Mouse (Mus musculus): ENCODE results near the gene Znrd1. TPM values are rescaled to one million over a fixed set of nuclear protein-coding genes. Genes with fewer than 3 reads are reported as not detected.

The Znrd1 gene
- polyA plus RNA-seq, 1 experiment from 2014 or later = 95.3 TPM

DNA sequence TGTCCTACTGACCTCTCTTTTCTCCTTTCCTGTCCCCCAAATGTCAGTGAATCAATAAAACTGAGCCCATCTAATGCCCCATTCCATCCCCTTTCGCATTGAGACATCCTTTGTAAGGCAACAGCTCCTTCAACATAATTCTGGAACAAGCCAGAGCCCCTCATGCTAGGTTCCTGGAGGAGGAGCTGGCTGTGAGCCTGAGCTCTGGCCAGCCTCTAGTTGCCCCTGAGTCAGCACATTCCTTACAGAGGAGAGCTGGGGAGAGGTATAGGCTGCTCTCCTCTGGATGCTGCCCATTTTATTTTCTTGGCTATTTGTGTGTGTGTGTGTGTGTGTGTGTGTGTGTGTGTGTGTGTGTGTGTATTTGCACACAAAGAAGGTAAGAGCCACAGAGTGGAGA lies 50.1 kb downstream of the Znrd1 start:
- no peak for ATAC-seq
- Histone ChIP-seq H3K4me3 (no peak overlapping the region), H3K27ac (no peak overlapping the region), H3K27me3 (no peaks in the 10 kb centered on the region), H3K9ac (no peak overlapping the region), H3K9me3 (replicated peaks) (no peaks in the 10 kb centered on the region), H3K36me3 (ENCODE audit: poor library complexity, severe bottlenecking) (no peaks in the 10 kb centered on the region), H3K4me1 (no peaks in the 10 kb centered on the region), H3K4me2 (no peak overlapping the region)
- WGBS = 41% methylated on average over 1 of the region's 1 CpGs

Other genes starting within 250 kb of the Znrd1 start
- gene H2-M10.5, start 185.6 kb downstream of the Znrd1 start, polyA plus RNA-seq (2015; fragmentation: Nextera tagmentation; extraction: Ambion mirVana) = not detected in 2 replicates
- not detected in 2 replicates for gene H2-M10.6, start 146.4 kb downstream of the Znrd1 start, polyA plus RNA-seq (2015; fragmentation: Nextera tagmentation; extraction: Ambion mirVana)
- 34.4 and 39.2 TPM in 2 replicates for gene Trim26, start 121.4 kb downstream of the Znrd1 start, polyA plus RNA-seq (2015; fragmentation: Nextera tagmentation; extraction: Ambion mirVana)
- 0.30 and 0.41 TPM in 2 replicates for gene Trim15, start 91.3 kb downstream of the Znrd1 start, polyA plus RNA-seq (2015; fragmentation: Nextera tagmentation; extraction: Ambion mirVana)
- gene Trim10, start 89.0 kb downstream of the Znrd1 start, polyA plus RNA-seq (2015; fragmentation: Nextera tagmentation; extraction: Ambion mirVana) = 1.2 and 2.1 TPM in 2 replicates
- gene Trim40, start 68.4 kb downstream of the Znrd1 start, polyA plus RNA-seq (2015; fragmentation: Nextera tagmentation; extraction: Ambion mirVana) = not detected in 2 replicates
- not detected in 2 replicates for gene Trim31, start 60.4 kb downstream of the Znrd1 start, polyA plus RNA-seq (2015; fragmentation: Nextera tagmentation; extraction: Ambion mirVana)
- 0.21 and 0.83 TPM in 2 replicates for gene Rnf39, start 15.6 kb downstream of the Znrd1 start, polyA plus RNA-seq (2015; fragmentation: Nextera tagmentation; extraction: Ambion mirVana)
- gene Ppp1r11, start 6.8 kb downstream of the Znrd1 start, polyA plus RNA-seq (2015; fragmentation: Nextera tagmentation; extraction: Ambion mirVana) = 161 and 162 TPM in 2 replicates
- gene Znrd1as, start within 50 bp of the Znrd1 start, polyA plus RNA-seq (2015; fragmentation: Nextera tagmentation; extraction: Ambion mirVana) = 6.0 and 6.9 TPM in 2 replicates
- gene 2410137M14Rik, start 22.7 kb upstream of the Znrd1 start, polyA plus RNA-seq (2015; fragmentation: Nextera tagmentation; extraction: Ambion mirVana) = 0.48 TPM in 1 of 2 replicates, not detected in the other
- 1.6 and 1.7 TPM in 2 replicates for gene H2-M5, start 31.0 kb upstream of the Znrd1 start, polyA plus RNA-seq (2015; fragmentation: Nextera tagmentation; extraction: Ambion mirVana)
- 215 and 228 TPM in 2 replicates for gene Zfp57, start 42.6 kb upstream of the Znrd1 start, polyA plus RNA-seq (2015; fragmentation: Nextera tagmentation; extraction: Ambion mirVana)
- 1.1 and 1.5 TPM in 2 replicates for gene Mog, start 64.8 kb upstream of the Znrd1 start, polyA plus RNA-seq (2015; fragmentation: Nextera tagmentation; extraction: Ambion mirVana)
- gene Gabbr1, start 87.4 kb upstream of the Znrd1 start, polyA plus RNA-seq (2015; fragmentation: Nextera tagmentation; extraction: Ambion mirVana) = 30.1 and 35.2 TPM in 2 replicates
- gene Olfr90, start 129.9 kb upstream of the Znrd1 start, polyA plus RNA-seq (2015; fragmentation: Nextera tagmentation; extraction: Ambion mirVana) = 0.09 and 0.10 TPM in 2 replicates
- not detected in 2 replicates for gene Olfr91, start 139.7 kb upstream of the Znrd1 start, polyA plus RNA-seq (2015; fragmentation: Nextera tagmentation; extraction: Ambion mirVana)
- gene Olfr92, start 161.5 kb upstream of the Znrd1 start, polyA plus RNA-seq (2015; fragmentation: Nextera tagmentation; extraction: Ambion mirVana) = not detected in 2 replicates
- gene Olfr93, start 202.9 kb upstream of the Znrd1 start, polyA plus RNA-seq (2015; fragmentation: Nextera tagmentation; extraction: Ambion mirVana) = not detected in 2 replicates
- not detected in 2 replicates for gene Ubd, start 235.3 kb upstream of the Znrd1 start, polyA plus RNA-seq (2015; fragmentation: Nextera tagmentation; extraction: Ambion mirVana)
- not detected in 2 replicates for gene Olfr94, start 242.4 kb upstream of the Znrd1 start, polyA plus RNA-seq (2015; fragmentation: Nextera tagmentation; extraction: Ambion mirVana)

Measured in forebrain, embryonic 13.5 days (tissue).